Mouse (Mus musculus) left cerebral cortex, adult 2 months (tissue): Measurements from ENCODE around the gene Olfr1444. TPM values are rescaled to one million over a fixed set of nuclear protein-coding genes. Genes with fewer than 3 reads are reported as not detected.

Source experiments
- DNase-seq, 2 experiments: peaks; one replicate each; pipeline ENCODE4 v3.0.0; 2021 to 2022; ENCODE audit warnings: low spot score in 2 of 2, mixed read lengths in 1 of 2; ENCODE audit errors: extremely low spot score in 1 of 2
- H3K27ac ChIP-seq: fragments of 200-600 bp; 2 replicates; pipeline ENCODE4 v1.8.1; 2022
- H3K4me3 ChIP-seq: fragments of 200-600 bp; 2 replicates; pipeline ENCODE4 v1.8.1; 2022
- CTCF ChIP-seq: fragments of 200-600 bp; IDR thresholded peaks from 2 replicates; pipeline ENCODE4 v1.8.1; 2022; ENCODE audit warnings: antibody characterized with exemption, mild to moderate bottlenecking, moderate library complexity
- intact Hi-C: fragments of 180-260 bp; cut with DNase I; formaldehyde crosslinking; loops from one replicate; pipeline ENCODE4 v1.15.1; 2025
- long read RNA-seq, 2 experiments: library from polyadenylated mRNA; stranded (forward); transcript quantifications; one replicate each; pipeline ENCODE4 v2.0.0; 2021; ENCODE audit warnings: borderline mapping rate in 2 of 2
- total RNA-seq, 2 experiments: library from RNA; stranded (reverse); gene quantifications; 2 replicates each; pipeline ENCODE4 v1.2.3; 2021

Gene Olfr1444
- not detected for total RNA-seq
- long read RNA-seq, experiment 1, result 0 reads
- long read RNA-seq, experiment 2, result 0 reads

DNA sequence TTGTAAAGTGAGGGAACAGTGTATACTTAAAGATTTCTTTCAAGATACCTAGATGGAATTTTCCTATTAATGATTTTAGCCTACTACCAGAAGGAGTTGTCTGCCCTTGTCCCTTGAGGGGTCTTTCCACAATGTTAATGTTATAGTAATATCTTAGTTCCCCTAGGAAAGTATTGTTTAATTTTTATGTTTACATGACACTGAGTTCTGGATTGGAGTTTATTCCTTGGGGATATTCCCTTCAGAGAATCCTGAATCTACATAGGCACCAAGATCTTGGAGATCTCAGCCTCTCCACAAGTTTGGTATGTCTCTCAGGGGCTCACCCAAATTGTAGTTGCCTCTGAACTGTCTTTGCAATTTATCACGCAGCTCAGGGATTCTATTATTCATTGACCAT is at the start of gene Olfr1444:
TSS of gene Olfr1444 (plus strand) at position 301 of the 400 bp plus-strand sequence.
- no peak within 1 kb of the TSS for H3K4me3 ChIP-seq
- H3K27ac ChIP-seq, result no peak within 1 kb of the TSS
- intact Hi-C loops, result no loop called here
- no peak for DNase-seq
- TF ChIP-seq CTCF, result no peak

DNA sequence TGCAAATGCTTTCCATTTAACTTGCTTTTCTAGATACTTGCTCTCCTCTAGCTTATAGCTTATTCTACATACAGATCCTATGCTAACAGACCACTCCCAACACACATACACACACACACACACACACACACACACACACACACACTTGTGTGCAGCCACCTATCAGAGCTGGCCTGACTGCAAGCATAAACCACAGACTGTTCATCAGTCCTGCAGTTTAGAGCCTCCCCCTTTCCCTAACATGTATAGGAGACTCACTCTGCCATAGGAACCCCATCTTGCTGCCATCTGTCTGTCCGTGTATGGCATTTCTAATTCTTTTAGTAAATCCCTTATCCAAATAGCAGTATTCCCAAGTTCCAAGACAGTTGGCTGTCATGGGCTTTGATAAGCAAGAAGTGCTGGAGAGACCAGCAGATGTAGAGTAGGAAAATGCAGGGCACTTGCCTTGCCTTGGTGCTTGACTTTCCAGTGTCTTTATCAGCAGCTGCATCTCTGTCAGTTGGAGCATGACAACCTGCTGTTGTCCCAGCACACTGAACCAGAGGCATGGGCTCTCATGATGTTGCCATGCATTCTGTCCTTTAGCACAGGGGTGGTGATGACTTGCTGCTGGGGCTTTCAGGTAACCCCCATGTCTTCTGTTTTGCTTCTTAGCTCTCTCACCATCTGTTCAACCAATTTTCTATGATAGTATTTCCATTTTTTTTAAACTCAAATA is 44.3 kb upstream of the Olfr1444 start:
- intact Hi-C loops, result no loop called here
- TF ChIP-seq CTCF, result no peak

DNA sequence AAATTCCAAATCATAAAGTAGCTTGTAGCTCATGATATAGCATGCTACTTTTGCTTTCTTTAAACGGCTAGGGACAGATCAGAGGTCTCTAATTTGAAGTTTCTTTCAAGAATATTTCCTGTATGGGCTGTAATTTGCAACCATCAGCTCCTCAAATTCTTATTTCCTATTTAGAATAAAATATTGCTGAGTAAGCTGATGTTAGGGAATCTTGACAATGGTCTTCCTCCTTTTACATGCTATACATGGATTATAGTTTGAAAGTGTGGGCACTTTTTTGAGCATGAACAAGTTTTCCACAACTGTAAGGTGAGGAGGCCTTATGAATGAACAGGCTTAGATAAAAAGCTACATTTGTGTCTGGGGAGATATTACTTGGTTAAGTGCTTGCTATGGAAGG is 43.2 kb upstream of the Olfr1444 start:
- TF ChIP-seq CTCF, result no peak
- Histone ChIP-seq H3K27ac (no peak overlapping the region), H3K4me3 (no peak overlapping the region)
- DNase-seq, result no peak
- intact Hi-C loops, result no loop called here

More for the DNA sequence above, 44.3 kb upstream of the Olfr1444 start:
- H3K27ac ChIP-seq, result no peak overlapping the region
- H3K4me3 ChIP-seq, result no peak overlapping the region
- no peak for DNase-seq

DNA sequence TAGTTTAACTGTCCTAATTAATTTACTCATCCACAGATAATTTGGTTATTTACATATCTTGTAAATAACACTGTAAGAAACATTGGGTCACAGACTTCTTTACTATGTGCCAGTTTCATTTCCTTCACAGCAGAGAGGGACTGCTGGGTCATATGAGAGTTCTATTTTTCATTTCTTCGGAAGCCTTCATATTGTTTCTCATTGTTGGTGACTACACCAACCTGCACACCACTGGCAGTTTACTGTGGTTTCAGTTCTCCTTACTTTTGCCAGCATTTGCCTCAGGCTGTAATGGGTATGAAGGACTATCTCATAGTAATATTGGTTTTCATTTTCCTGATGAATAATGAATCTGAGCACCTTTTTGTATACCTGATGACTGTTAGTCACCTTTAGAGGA is 38.6 kb upstream of the Olfr1444 start:
- Histone ChIP-seq H3K4me3 (no peak overlapping the region), H3K27ac (no peak overlapping the region)
- intact Hi-C loops, result loop anchor here (5.0 kb wide), 1 partner anchor 301 kb away; no protein-coding TSS in a partner anchor
- DNase-seq, result no peak
- TF ChIP-seq CTCF, result no peak

DNA sequence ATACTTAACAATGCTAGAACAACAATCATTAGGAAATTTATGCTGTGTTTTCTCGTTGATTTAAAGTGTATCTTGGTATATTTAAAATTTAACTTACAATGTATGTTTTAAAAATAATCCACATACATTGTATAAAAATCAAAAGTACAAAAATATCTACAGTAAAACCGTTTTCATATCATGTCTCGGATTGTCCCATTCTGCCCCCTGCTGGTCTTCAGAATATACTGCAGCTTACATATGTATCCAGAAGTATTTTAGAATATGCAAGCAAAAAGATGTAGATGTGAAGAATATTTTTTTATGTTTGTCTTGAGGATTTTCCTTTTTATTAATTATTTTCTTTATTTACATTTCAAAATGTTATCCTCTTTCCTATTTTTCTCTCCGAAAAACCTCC is 36.7 kb upstream of the Olfr1444 start:
- Histone ChIP-seq H3K4me3 (no peak overlapping the region), H3K27ac (no peak overlapping the region)
- intact Hi-C loops, result loop anchor here (5.0 to 10.0 kb wide), 2 partner anchors 223 to 686 kb away; partner anchors contain the start of gene Gm4952
- no peak for DNase-seq
- TF ChIP-seq CTCF, result peak; percentile 86

GRCm38 (mm10) chr19:12824549-12824948 is 32.5 kb upstream of the Olfr1444 start:
- Histone ChIP-seq H3K4me3 (no peak overlapping the region), H3K27ac (no peak overlapping the region)
- intact Hi-C loops, result loop anchor here (5.0 to 10.0 kb wide), 2 partner anchors 227 to 690 kb away; partner anchors contain the start of gene Gm4952
- peak; percentile 24 for TF ChIP-seq CTCF
- no peak for DNase-seq

GRCm38 (mm10) chr19:12830823-12831430 is 26.2 kb upstream of the Olfr1444 start:
- no peak for TF ChIP-seq CTCF
- DNase-seq, result no peak
- no peak overlapping the region for H3K27ac ChIP-seq
- intact Hi-C loops, result no loop called here
- H3K4me3 ChIP-seq, result no peak overlapping the region

DNA sequence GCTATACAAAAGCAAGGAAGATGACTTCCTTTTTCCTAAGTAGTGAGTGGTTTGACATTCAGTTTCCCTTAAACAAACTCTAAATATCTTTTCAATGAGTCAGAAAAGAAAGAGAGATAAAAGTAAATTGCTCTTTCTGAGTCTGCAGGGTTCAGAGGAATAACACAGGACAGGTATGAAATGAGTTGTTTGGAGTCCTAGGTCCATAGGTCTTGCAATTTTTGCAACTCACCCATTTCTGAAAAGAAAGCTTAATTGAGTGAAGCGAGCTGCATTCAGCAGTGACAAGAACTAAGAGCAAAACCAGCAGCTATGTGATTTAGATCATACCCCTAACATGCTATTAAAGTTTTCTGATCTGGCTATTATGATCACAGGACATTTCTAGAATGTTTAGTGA is 25.5 kb upstream of the Olfr1444 start:
- no peak for TF ChIP-seq CTCF
- Histone ChIP-seq H3K27ac (no peak overlapping the region), H3K4me3 (no peak overlapping the region)
- intact Hi-C loops, result no loop called here
- DNase-seq, result no peak

DNA sequence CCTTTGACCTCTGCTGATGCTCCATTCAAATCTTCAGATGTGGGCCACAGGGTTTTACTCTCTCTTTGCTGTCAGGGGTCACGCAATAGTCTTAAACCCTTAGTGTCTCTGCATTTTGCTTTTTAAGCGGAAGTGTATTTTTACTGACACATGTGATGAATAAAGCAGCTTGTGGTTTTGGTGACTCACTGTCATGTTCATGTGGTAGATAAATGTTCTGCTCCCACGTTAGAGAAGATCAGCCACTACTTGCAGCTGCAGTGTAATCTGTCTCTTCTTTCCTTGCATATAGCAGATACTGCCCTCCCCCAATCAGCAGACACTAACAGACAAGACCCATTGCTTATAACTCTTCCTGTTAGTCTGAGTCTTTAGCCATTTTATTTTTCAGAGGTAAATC is 23.5 kb upstream of the Olfr1444 start:
- intact Hi-C loops, result no loop called here
- no peak for TF ChIP-seq CTCF
- Histone ChIP-seq H3K4me3 (no peak overlapping the region), H3K27ac (no peak overlapping the region)
- DNase-seq, result no peak

GRCm38 (mm10) chr19:12838507-12838906 is 18.6 kb upstream of the Olfr1444 start:
- Histone ChIP-seq H3K27ac (no peak overlapping the region), H3K4me3 (no peak overlapping the region)
- DNase-seq, result no peak
- intact Hi-C loops, result no loop called here
- TF ChIP-seq CTCF, result no peak

- no peak within 1 kb of the TSS for H3K27ac ChIP-seq
- H3K4me3 ChIP-seq, result no peak within 1 kb of the TSS
- intact Hi-C loops, result no loop called here
- no peak for TF ChIP-seq CTCF
- no peak for DNase-seq
These were observed 10.7 kb upstream of the Olfr1444 start, which contains the start of gene Gm5244 for GRCm38 (mm10) chr19:12846382-12846781. Gm5244 (plus strand) TSS chr19:12846682.

DNA sequence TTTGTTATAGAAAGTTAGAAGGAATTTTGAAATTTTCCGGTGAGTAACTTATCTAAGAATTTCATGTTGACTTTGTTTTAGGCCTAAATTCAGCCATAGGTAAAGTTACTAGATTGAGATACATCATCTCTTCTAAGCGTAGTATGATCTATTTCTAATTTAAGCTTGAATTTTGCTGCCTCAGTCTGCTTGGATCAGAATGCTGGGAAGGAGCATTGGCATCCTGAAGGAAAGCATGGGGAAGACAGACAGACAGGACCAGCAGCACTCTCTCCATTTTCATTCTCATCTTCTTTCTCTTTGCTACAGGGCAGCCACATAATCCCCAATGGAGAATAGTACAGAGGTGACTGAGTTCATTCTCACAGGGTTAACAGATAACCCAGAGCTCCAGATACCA is 26.5 kb downstream of the Olfr1444 start, which contains the start of gene Olfr1445:
TSS of gene Olfr1445 (plus strand) at position 301 of the 400 bp plus-strand sequence.
- Histone ChIP-seq H3K4me3 (no peak within 1 kb of the TSS), H3K27ac (no peak within 1 kb of the TSS)
- TF ChIP-seq CTCF, result no peak
- intact Hi-C loops, result no loop called here
- no peak for DNase-seq
